Mouse (Mus musculus) limb, embryonic 11.5 days (tissue): Measurements from ENCODE around the gene Knop1. TPM values are rescaled to one million over a fixed set of nuclear protein-coding genes. Genes with fewer than 3 reads are reported as not detected.

Experiments used
- ATAC-seq: fragments of 200-750 bp; cut with Nextera tagmentation; 2 replicates; pipeline ENCODE4 v1.8.0; 2017; ENCODE audit warnings: low read depth; ENCODE audit not compliant: insufficient number of reproducible peaks, low FRiP score, low TSS enrichment
- DNase-seq: peaks from one replicate; pipeline ENCODE4 v3.0.0-alpha.2; 2015; ENCODE audit warnings: low spot score
- H3K27ac ChIP-seq: fragments of 300-500 bp; sonication (generic); replicated peaks from 2 replicates; pipeline ENCODE4 v1.5.1; 2014; ENCODE audit warnings: low read depth, mild to moderate bottlenecking, low read length
- H3K27me3 ChIP-seq: fragments of 300-500 bp; sonication (generic); 2 replicates; pipeline ENCODE4 v1.6.1; 2014; ENCODE audit warnings: mild to moderate bottlenecking, low read length, mixed read lengths; ENCODE audit not compliant: control insufficient read depth, insufficient read depth
- H3K36me3 ChIP-seq: fragments of 300-500 bp; sonication (generic); 2 replicates; pipeline ENCODE4 v1.6.1; 2014; ENCODE audit warnings: mild to moderate bottlenecking, low read length, moderate library complexity, mixed read lengths; ENCODE audit not compliant: control insufficient read depth, insufficient read depth
- H3K4me1 ChIP-seq: fragments of 300-500 bp; sonication (generic); 2 replicates; pipeline ENCODE4 v1.6.1; 2014; ENCODE audit warnings: low read length, mixed read lengths; ENCODE audit not compliant: control insufficient read depth, insufficient read depth
- H3K4me2 ChIP-seq: fragments of 300-500 bp; sonication (generic); 2 replicates; pipeline ENCODE4 v1.6.1; 2014; ENCODE audit warnings: low read depth, mild to moderate bottlenecking, moderate library complexity; ENCODE audit not compliant: severe bottlenecking
- H3K4me3 ChIP-seq: fragments of 300-500 bp; sonication (generic); 2 replicates; pipeline ENCODE4 v1.5.1; 2014; ENCODE audit warnings: low read depth, low read length
- H3K9ac ChIP-seq: fragments of 300-500 bp; sonication (generic); 2 replicates; pipeline ENCODE4 v1.6.1; 2014; ENCODE audit warnings: mild to moderate bottlenecking, low read length
- H3K9me3 ChIP-seq: fragments of 300-500 bp; sonication (generic); 2 replicates; pipeline ENCODE4 v1.6.1; 2016; ENCODE audit warnings: low read length; ENCODE audit not compliant: control insufficient read depth
- WGBS: fragments of 180-500 bp; shearing (Covaris S2); extraction: QIAGEN DNeasy Blood & Tissue Kit; methylation state at CpG from one replicate; pipeline ENCODE4 v1.1.7; 2014; 5-methylcytosine and 5-hydroxymethylcytosine counted together
- polyA plus RNA-seq: library from polyadenylated mRNA; unstranded; fragments of >200 nt; fragmentation: Nextera tagmentation; extraction: Ambion mirVana; gene quantifications from 2 replicates; pipeline ENCODE4 v1.2.1, GENCODE M21; 2014

The Knop1 gene
- polyA plus RNA-seq, 1 experiment from 2014 or later = 136 TPM

DNA sequence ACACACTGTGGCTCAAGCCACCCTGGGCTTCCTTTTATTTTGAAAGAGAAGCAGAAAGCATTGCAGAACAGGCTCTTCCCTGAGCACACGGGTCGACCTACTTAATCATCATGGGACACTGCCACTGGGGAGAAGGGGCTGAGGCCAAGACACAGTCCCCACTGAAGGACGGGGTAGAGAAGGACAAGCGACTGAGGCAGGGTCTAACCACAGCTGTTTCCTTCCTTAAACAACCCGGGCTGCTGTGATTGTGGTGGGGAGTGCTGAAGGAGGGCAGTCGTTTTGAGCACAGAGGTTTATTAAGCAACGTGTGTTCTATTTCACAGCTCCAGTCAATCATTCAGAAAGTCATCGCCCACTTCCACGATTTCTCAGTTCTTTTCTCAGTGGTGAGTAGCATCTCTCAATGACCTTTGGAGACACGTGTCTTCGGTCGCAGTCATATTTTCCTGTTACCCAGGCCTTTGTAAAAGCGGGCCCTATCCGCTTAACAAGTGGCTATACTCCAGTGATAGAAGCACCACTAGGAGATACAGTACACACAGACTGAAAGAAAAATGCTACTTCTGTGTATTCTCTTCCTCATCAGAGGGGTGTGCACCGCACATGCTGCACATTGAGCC, 55.8 kb downstream of the Knop1 start:
- Histone ChIP-seq H3K9ac (no peak overlapping the region), H3K4me3 (no peak overlapping the region), H3K4me1 (no peaks in the 10 kb centered on the region), H3K27me3 (no peaks in the 10 kb centered on the region), H3K36me3 (no peaks in the 10 kb centered on the region; the same call in 1 of the 2 replicates), H3K9me3 (no peaks in the 10 kb centered on the region), H3K27ac (no peak overlapping the region), H3K4me2 (no peak overlapping the region)
- 90% methylated on average over 15 of the region's 15 CpGs for WGBS
- DNase-seq = no peak
- no peak for ATAC-seq

GRCm38 (mm10) chr7:118798105-118798570, 57.9 kb downstream of the Knop1 start:
- Histone ChIP-seq H3K27ac (no peak overlapping the region), H3K9me3 (no peaks in the 10 kb centered on the region), H3K4me2 (no peak overlapping the region), H3K36me3 (no peaks in the 10 kb centered on the region; the same call in none of the 2 replicates), H3K9ac (no peak overlapping the region), H3K4me1 (no peaks in the 10 kb centered on the region), H3K27me3 (no peaks in the 10 kb centered on the region), H3K4me3 (no peak overlapping the region)
- no peak for ATAC-seq
- DNase-seq = no peak
- WGBS = 91% methylated on average over 6 of the region's 6 CpGs

DNA sequence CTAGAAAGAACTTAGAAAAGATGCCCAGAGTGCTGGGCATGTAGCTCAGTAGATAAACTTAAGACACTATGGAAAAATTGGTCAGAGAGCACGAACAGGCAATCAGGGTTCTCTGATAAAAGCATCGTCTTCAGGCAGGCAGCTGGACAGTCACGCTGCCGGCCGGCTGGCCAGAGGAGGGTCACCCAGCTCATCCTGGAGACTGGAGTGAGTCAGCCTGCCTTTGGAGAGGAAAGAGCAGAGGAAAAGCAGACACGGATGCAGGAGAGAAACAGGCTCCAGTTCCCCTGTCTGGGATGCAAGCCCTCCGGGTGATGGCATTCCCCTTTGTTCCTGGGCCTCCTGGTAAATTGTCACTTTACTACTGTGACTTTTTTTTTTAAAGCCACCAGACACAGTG, 58.5 kb downstream of the Knop1 start:
- Histone ChIP-seq H3K4me2 (no peak overlapping the region), H3K9me3 (no peaks in the 10 kb centered on the region), H3K9ac (no peak overlapping the region), H3K27me3 (no peaks in the 10 kb centered on the region), H3K4me3 (no peak overlapping the region), H3K36me3 (no peaks in the 10 kb centered on the region; the same call in none of the 2 replicates), H3K4me1 (no peaks in the 10 kb centered on the region), H3K27ac (no peak overlapping the region)
- WGBS = 82% methylated on average over 7 of the region's 7 CpGs
- ATAC-seq (no peak), DNase-seq (no peak)

GRCm38 (mm10) chr7:118796838-118797237, 59.2 kb downstream of the Knop1 start:
- no peak overlapping the region for H3K4me3 ChIP-seq
- no peaks in the 10 kb centered on the region for H3K4me1 ChIP-seq
- H3K4me2 ChIP-seq = no peak overlapping the region
- no peaks in the 10 kb centered on the region; the same call in none of the 2 replicates for H3K36me3 ChIP-seq
- H3K27ac ChIP-seq = no peak overlapping the region
- WGBS = 91% methylated on average over 9 of the region's 9 CpGs
- H3K9me3 ChIP-seq = no peaks in the 10 kb centered on the region
- DNase-seq = no peak
- ATAC-seq = no peak
- H3K27me3 ChIP-seq = no peaks in the 10 kb centered on the region
- no peak overlapping the region for H3K9ac ChIP-seq

DNA sequence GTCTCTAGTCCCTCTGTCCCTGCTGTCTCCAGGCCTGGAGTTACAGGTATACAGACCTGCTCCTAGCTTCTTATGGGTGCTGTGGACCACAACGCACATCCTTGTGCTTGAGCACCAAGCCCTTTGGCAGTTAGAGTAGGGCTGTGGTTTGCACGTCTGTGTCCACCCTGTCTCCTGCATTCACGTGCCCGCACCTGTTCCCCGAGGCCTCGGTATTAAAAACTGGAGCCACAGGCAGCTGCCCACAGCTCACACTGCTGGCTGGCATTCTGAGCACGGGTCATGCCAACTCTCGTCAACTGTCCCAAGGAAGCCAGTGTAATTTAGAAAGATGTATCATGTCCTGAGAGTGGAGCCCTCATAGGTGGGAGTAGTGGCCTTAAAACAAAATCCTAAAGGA, 60.3 kb downstream of the Knop1 start:
- no peak for ATAC-seq
- Histone ChIP-seq H3K4me3 (no peak overlapping the region), H3K27me3 (no peaks in the 10 kb centered on the region), H3K4me2 (no peak overlapping the region), H3K4me1 (no peaks in the 10 kb centered on the region), H3K36me3 (no peaks in the 10 kb centered on the region; the same call in none of the 2 replicates), H3K9ac (no peak overlapping the region), H3K9me3 (no peaks in the 10 kb centered on the region), H3K27ac (no peak overlapping the region)
- 93% methylated on average over 8 of the region's 8 CpGs for WGBS
- no peak for DNase-seq

GRCm38 (mm10) chr7:118793899-118794298, 62.2 kb downstream of the Knop1 start:
- Histone ChIP-seq H3K4me1 (no peaks in the 10 kb centered on the region), H3K9me3 (no peaks in the 10 kb centered on the region), H3K27me3 (no peaks in the 10 kb centered on the region), H3K36me3 (no peaks in the 10 kb centered on the region; the same call in 1 of the 2 replicates), H3K9ac (no peak overlapping the region), H3K4me2 (no peak overlapping the region), H3K27ac (no peak overlapping the region), H3K4me3 (no peak overlapping the region)
- DNase-seq = no peak
- WGBS = 90% methylated on average over 8 of the region's 8 CpGs
- no peak for ATAC-seq

Other genes starting within 250 kb of the Knop1 start
- 67.0 and 74.3 TPM in 2 replicates for gene Gde1, start 150.5 kb downstream of the Knop1 start, polyA plus RNA-seq
- 19.2 and 20.3 TPM in 2 replicates for gene Ccp110, start 143.7 kb downstream of the Knop1 start, polyA plus RNA-seq
- 66.2 and 69.8 TPM in 2 replicates for gene Vps35l, start 116.0 kb downstream of the Knop1 start, polyA plus RNA-seq
- 2.2 TPM in 2 replicates for gene Iqck, start 502 bp downstream of the Knop1 start, polyA plus RNA-seq
- gene Gprc5b, start 139.0 kb upstream of the Knop1 start, polyA plus RNA-seq = 9.4 and 9.5 TPM in 2 replicates